Mouse (Mus musculus): ENCODE data around the gene Cd68.
A peak's percentile ranks its signal among the peaks of the same experiment; 100 is the strongest.

GRCm38 (mm10) chr11:69662213-69662966 lies 3.6 kb downstream of the Cd68 start, which contains the start of gene Mpdu1:
- TF ChIP-seq CTCF (IDR thresholded peaks at IDR 0.05; ENCODE audit: low read depth) = peak; percentile 45
- TF ChIP-seq EP300 (IDR thresholded peaks at IDR 0.05; ENCODE audit: low read depth) = peak; percentile 27; the same call in 1 of the 2 replicates

All from heart, postnatal 0 days (tissue).